Mouse (Mus musculus): Measurements from ENCODE around the gene Cdc25b.

Cdc25b gene

GRCm38 (mm10) chr2:131186771-131187601 lies at the start of gene Cdc25b, which contains the start of gene Spef1:
TSS of gene Cdc25b (plus strand) at chr2:131186949.
TSS of gene Spef1 (minus strand) at chr2:131187282.
- peak; percentile 94 for DNase-seq (ENCODE audit: low read depth)

GRCm38 (mm10) chr2:131138296-131138695 lies 48.5 kb upstream of the Cdc25b start:
- no peak for DNase-seq (ENCODE audit: low read depth)

GRCm38 (mm10) chr2:131138760-131139159 lies 48.0 kb upstream of the Cdc25b start:
- DNase-seq (ENCODE audit: low read depth): no peak

GRCm38 (mm10) chr2:131139287-131139686 lies 47.5 kb upstream of the Cdc25b start:
- no peak for DNase-seq (ENCODE audit: low read depth)

GRCm38 (mm10) chr2:131139886-131140532 lies 46.7 kb upstream of the Cdc25b start:
- no peak for DNase-seq (ENCODE audit: low read depth)

- no peak for DNase-seq (ENCODE audit: low read depth)
Observed at GRCm38 (mm10) chr2:131140533-131140905, 46.2 kb upstream of the Cdc25b start.

GRCm38 (mm10) chr2:131141336-131141986 lies 45.3 kb upstream of the Cdc25b start:
- DNase-seq (ENCODE audit: low read depth): no peak

- peak; percentile 70 for DNase-seq (ENCODE audit: low read depth)
Observed at GRCm38 (mm10) chr2:131142592-131142991, 44.2 kb upstream of the Cdc25b start.

GRCm38 (mm10) chr2:131143007-131143780 lies 43.6 kb upstream of the Cdc25b start:
- DNase-seq (ENCODE audit: low read depth): no peak

GRCm38 (mm10) chr2:131145121-131145520 lies 41.6 kb upstream of the Cdc25b start:
- no peak for DNase-seq (ENCODE audit: low read depth)

GRCm38 (mm10) chr2:131145536-131145935 lies 41.2 kb upstream of the Cdc25b start:
- DNase-seq (ENCODE audit: low read depth): no peak

- no peak for DNase-seq (ENCODE audit: low read depth)
Observed at GRCm38 (mm10) chr2:131146193-131147042, 40.3 kb upstream of the Cdc25b start.

- no peak for DNase-seq (ENCODE audit: low read depth)
Observed at GRCm38 (mm10) chr2:131147043-131147365, 39.7 kb upstream of the Cdc25b start.

- no peak for DNase-seq (ENCODE audit: low read depth)
Observed at GRCm38 (mm10) chr2:131148353-131149253, 38.1 kb upstream of the Cdc25b start.

GRCm38 (mm10) chr2:131149254-131149578 lies 37.5 kb upstream of the Cdc25b start:
- no peak for DNase-seq (ENCODE audit: low read depth)

GRCm38 (mm10) chr2:131152166-131152730 lies 34.5 kb upstream of the Cdc25b start:
- DNase-seq (ENCODE audit: low read depth): no peak

GRCm38 (mm10) chr2:131154036-131154435 lies 32.7 kb upstream of the Cdc25b start:
- DNase-seq (ENCODE audit: low read depth): no peak

- no peak for DNase-seq (ENCODE audit: low read depth)
Observed at GRCm38 (mm10) chr2:131156987-131157386, 29.8 kb upstream of the Cdc25b start.

- DNase-seq (ENCODE audit: low read depth): peak; percentile 64
Observed at GRCm38 (mm10) chr2:131159491-131159910, 27.2 kb upstream of the Cdc25b start.
